Mouse (Mus musculus) frontal cortex, adult (tissue): ENCODE data around the gene Psmb3.

Source experiments
- ATAC-seq: cut with Nextera tagmentation; 2 replicates; pipeline ENCODE4 v1.9.2; 2017; ENCODE audit warnings: mild to moderate bottlenecking, moderate library complexity, mixed read lengths; ENCODE audit not compliant: low TSS enrichment

Psmb3 gene

GRCm38 (mm10) chr11:97668160-97668559 is 35.0 kb upstream of the Psmb3 start:
- no peak for ATAC-seq

- 0 out of 2 replicates have a peak, but pooled peaks have one; percentile 18 for ATAC-seq
These were observed 33.9 kb upstream of the Psmb3 start for GRCm38 (mm10) chr11:97669268-97669667.

- ATAC-seq, result peak; percentile 20; the same call in 1 of the 2 replicates
These were observed 33.4 kb upstream of the Psmb3 start for GRCm38 (mm10) chr11:97669829-97670228.

- ATAC-seq, result peak; percentile 64
These were observed 32.7 kb upstream of the Psmb3 start for GRCm38 (mm10) chr11:97670234-97671176.

- ATAC-seq, result no peak
These were observed 32.0 kb upstream of the Psmb3 start for GRCm38 (mm10) chr11:97671177-97671527.

GRCm38 (mm10) chr11:97673148-97673547 is 30.1 kb upstream of the Psmb3 start:
- ATAC-seq, result no peak

- ATAC-seq, result no peak
These were observed 27.0 kb upstream of the Psmb3 start for GRCm38 (mm10) chr11:97676050-97676754.

- ATAC-seq, result no peak
These were observed 25.8 kb upstream of the Psmb3 start for GRCm38 (mm10) chr11:97677381-97677780.

- ATAC-seq, result no peak
These were observed 25.4 kb upstream of the Psmb3 start for GRCm38 (mm10) chr11:97677842-97678241.

GRCm38 (mm10) chr11:97678301-97678700 is 24.9 kb upstream of the Psmb3 start:
- ATAC-seq, result no peak

- ATAC-seq, result no peak
These were observed 22.8 kb upstream of the Psmb3 start for GRCm38 (mm10) chr11:97680430-97680829.

- ATAC-seq, result no peak
These were observed 20.6 kb upstream of the Psmb3 start for GRCm38 (mm10) chr11:97682504-97683055.

GRCm38 (mm10) chr11:97684063-97684680 is 19.0 kb upstream of the Psmb3 start:
- ATAC-seq, result no peak

- ATAC-seq, result no peak
These were observed 18.4 kb upstream of the Psmb3 start for GRCm38 (mm10) chr11:97684766-97685165.

GRCm38 (mm10) chr11:97685613-97686321 is 17.4 kb upstream of the Psmb3 start, which contains the start of gene Cisd3:
Gene Cisd3, plus strand, starts transcription at chr11:97685826.
- peak; percentile 78 for ATAC-seq

GRCm38 (mm10) chr11:97686322-97686908 is 16.8 kb upstream of the Psmb3 start:
- no peak for ATAC-seq

- ATAC-seq, result no peak
These were observed 16.1 kb upstream of the Psmb3 start for GRCm38 (mm10) chr11:97687061-97687460.

GRCm38 (mm10) chr11:97689861-97690260 is 13.3 kb upstream of the Psmb3 start:
- no peak for ATAC-seq

GRCm38 (mm10) chr11:97694435-97694834 is 8.8 kb upstream of the Psmb3 start:
- ATAC-seq, result no peak

GRCm38 (mm10) chr11:97694921-97695711 is 8.1 kb upstream of the Psmb3 start:
- 0 out of 2 replicates have a peak, but pooled peaks have one; percentile 2 for ATAC-seq
